Mouse (Mus musculus) layer of hippocampus, adult 18-20 months (tissue): ENCODE results near the gene Ryr2. TPM values are rescaled to one million over a fixed set of nuclear protein-coding genes. Genes with fewer than 3 reads are reported as not detected.
"Not testable (repeated sequence)": the region's sequence is repeated elsewhere in the genome, so short reads cannot be mapped to it uniquely, and the experiment has no call there.

ENCODE experiments used
- DNase-seq, 2 experiments: peaks; one replicate each; pipeline ENCODE4 v3.0.0; 2022; ENCODE audit warnings: low spot score in 2 of 2
- total RNA-seq, 2 experiments: library from RNA; stranded (reverse); gene quantifications; 2 replicates each; pipeline ENCODE4 v1.2.3; 2021

Ryr2 gene
- total RNA-seq, 2 experiments from 2014 or later = 199 to 219 TPM

- no peak for DNase-seq
These were observed 540.3 kb downstream of the Ryr2 start for GRCm38 (mm10) chr13:11566486-11566885.

GRCm38 (mm10) chr13:11563224-11564024 is 543.3 kb downstream of the Ryr2 start:
- peak; percentile 62 to 82 for DNase-seq

- DNase-seq = no peak
These were observed 557.1 kb downstream of the Ryr2 start for GRCm38 (mm10) chr13:11549644-11550043.

- not testable (repeated sequence) for DNase-seq
These were observed 557.6 kb downstream of the Ryr2 start for GRCm38 (mm10) chr13:11549136-11549535.

DNA sequence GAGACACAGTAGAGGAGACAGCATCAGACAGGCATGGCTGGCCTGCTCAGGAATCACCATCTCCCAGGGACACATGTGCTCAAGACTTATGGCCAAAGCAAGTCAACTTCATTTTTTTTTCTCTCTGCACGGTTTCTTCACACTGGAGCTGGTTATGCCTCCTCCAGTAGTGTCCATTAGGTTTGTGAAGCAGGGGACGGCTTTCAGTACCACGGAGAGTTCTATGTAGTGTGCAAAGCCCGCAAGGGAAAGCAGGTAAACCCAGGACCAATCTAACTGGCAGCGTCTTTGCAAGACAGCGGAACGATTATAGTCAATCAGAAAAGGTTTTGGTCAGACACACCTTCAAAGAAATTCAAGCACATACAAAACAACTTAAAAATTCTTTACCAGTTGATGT is 560.9 kb downstream of the Ryr2 start:
- DNase-seq = no peak

GRCm38 (mm10) chr13:11542546-11542945 is 564.2 kb downstream of the Ryr2 start:
- DNase-seq = no peak

GRCm38 (mm10) chr13:11536851-11537250 is 569.9 kb downstream of the Ryr2 start:
- no peak for DNase-seq

DNA sequence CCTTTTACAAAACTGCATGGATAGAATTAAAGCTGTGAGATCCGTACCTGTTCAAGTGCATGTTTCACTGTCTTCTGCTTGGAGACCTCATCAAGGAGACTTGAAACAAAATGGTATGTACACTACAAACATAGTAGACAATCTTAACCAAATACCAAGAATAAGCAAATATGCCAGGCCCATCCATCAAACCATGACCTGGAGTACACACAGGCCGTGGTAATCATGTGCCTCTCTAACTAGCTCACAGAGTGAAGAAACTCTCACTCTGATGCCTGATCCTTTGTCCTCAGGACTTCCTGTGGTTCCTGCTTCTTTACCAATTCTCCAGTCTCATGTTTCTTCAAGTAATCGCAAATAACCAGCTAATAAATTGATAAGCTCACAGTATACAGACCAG is 570.9 kb downstream of the Ryr2 start:
- no peak for DNase-seq

DNA sequence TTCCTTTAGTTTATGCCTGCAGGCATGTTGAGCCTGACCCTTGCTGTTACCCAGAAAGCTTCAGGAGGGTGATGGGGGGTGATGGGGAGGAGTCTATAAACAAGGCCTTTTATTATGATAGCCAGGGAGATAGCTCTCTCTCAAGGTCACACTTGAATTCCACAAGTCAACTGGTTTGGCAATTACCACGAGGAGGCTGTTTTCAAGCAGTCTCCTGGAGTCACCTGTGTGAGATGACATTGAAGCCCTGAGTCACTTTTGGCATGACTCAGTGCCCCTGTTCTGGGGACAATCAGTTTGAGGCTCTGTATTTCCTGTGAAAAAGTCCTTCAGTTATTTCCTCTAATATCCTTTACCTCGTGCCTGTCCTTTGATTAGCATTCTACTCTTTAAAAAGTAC is 573.5 kb downstream of the Ryr2 start:
- DNase-seq = no peak

GRCm38 (mm10) chr13:11532014-11532890 is 574.5 kb downstream of the Ryr2 start:
- DNase-seq = no peak

- no peak for DNase-seq
These were observed 583.1 kb downstream of the Ryr2 start for GRCm38 (mm10) chr13:11523612-11524011.

- DNase-seq = no peak
These were observed 586.0 kb downstream of the Ryr2 start for GRCm38 (mm10) chr13:11520765-11521164.

- DNase-seq = no peak
These were observed 595.1 kb downstream of the Ryr2 start for GRCm38 (mm10) chr13:11511540-11512177.

Other genes with a start within 250 kb of the Ryr2 start
- 10 to 100 TPM; 18.3 to 18.7 TPM for gene Mtr, start 151.2 kb upstream of the Ryr2 start, total RNA-seq
- gene Actn2, start 233.8 kb upstream of the Ryr2 start, total RNA-seq = 10 to 100 TPM; 17.7 to 20.5 TPM